Mouse (Mus musculus) thymus, adult 2 months (tissue): Measurements from ENCODE around the gene Ano4.

ENCODE experiments used
- CTCF ChIP-seq: fragments of 200-500 bp; IDR thresholded peaks from 2 replicates; pipeline ENCODE4 v1.5.1; 2012; ENCODE audit warnings: mild to moderate bottlenecking, control low read depth, low read length, moderate library complexity, borderline replicate concordance; ENCODE audit not compliant: control insufficient read depth, poor library complexity, insufficient read depth; ENCODE audit errors: extremely low read depth
- POLR2A ChIP-seq: fragments of 200-500 bp; IDR thresholded peaks from 2 replicates; pipeline ENCODE4 v1.6.1; 2012; ENCODE audit warnings: mild to moderate bottlenecking, low read length, control low read depth, moderate library complexity; ENCODE audit not compliant: control insufficient read depth, poor library complexity, insufficient read depth; ENCODE audit errors: extremely low read depth

GRCm38 (mm10) chr10:89307566-89307965 is 37.0 kb downstream of the Ano4 start:
- no peak for TF ChIP-seq CTCF
- no peak for TF ChIP-seq POLR2A
